Mouse (Mus musculus) lung, postnatal 0 days (tissue): ENCODE results near the gene Tspan9.

ENCODE experiments used
- CTCF ChIP-seq: IDR thresholded peaks from 2 replicates; pipeline ENCODE4 v1.5.1; 2016; ENCODE audit warnings: antibody characterized with exemption, mild to moderate bottlenecking
- EP300 ChIP-seq: IDR thresholded peaks from 2 replicates; pipeline ENCODE4 v1.6.1; 2016; ENCODE audit warnings: antibody characterized with exemption, mild to moderate bottlenecking, control low read depth

DNA sequence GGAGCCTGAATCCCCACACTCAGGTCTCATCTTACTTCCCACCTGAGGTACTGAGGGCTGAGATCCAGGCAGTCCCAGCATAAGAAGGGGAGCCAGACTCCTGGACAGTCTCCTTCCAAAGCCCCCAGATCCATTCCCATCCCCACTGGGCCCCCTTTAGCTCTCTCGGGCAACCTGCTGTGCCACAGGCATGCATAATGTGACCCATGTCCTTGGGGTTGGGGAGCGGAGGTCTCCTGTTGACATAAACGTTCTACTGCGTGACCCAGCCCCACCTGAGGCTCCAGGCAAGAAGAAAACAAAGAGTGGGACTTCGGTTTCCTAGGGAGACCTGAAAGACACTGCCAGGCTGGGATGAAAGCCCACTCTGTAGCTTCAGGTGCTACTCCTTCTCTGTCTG lies 172.5 kb downstream of the Tspan9 start:
- TF ChIP-seq CTCF (no peak), EP300 (no peak)
